Mouse (Mus musculus): Measurements from ENCODE around the gene Vegfb. TPM values are rescaled to one million over a fixed set of nuclear protein-coding genes. Genes with fewer than 3 reads are reported as not detected.

The Vegfb gene
- total RNA-seq, 2 experiments from 2014 or later = 410 to 431 TPM

Other genes with a start within 250 kb of the Vegfb start
- 10 to 100 TPM; 17.2 to 19.0 TPM for gene Rps6ka4, start 147.0 kb downstream of the Vegfb start, total RNA-seq (2021)
- gene Ccdc88b, start 129.4 kb downstream of the Vegfb start, total RNA-seq (2021) = under 1 TPM; 0.55 to 0.73 TPM
- 10 to 100 TPM; 29.2 to 32.6 TPM for gene Trmt112, start 78.0 kb downstream of the Vegfb start, total RNA-seq (2021)
- gene Prdx5, start 77.5 kb downstream of the Vegfb start, total RNA-seq (2021) = 100 to 1,000 TPM; 722 to 748 TPM
- 100 to 1,000 TPM; 146 to 156 TPM for gene Esrra, start 65.8 kb downstream of the Vegfb start, total RNA-seq (2021)
- gene Catsperz, start 62.3 kb downstream of the Vegfb start, total RNA-seq (2021) = not detected
- under 1 TPM; 0.20 to 0.36 TPM for gene Kcnk4, start 53.1 kb downstream of the Vegfb start, total RNA-seq (2021)
- gene Bad, start 45.8 kb downstream of the Vegfb start, total RNA-seq (2021) = 10 to 100 TPM; 24.4 to 27.3 TPM
- 10 to 100 TPM; 35.0 to 38.8 TPM for gene Gpr137, start 45.2 kb downstream of the Vegfb start, total RNA-seq (2021)
- 100 to 1,000 TPM in 1 of 2 experiments, 10 to 100 TPM in 1; 83.5 to 112 TPM for gene Ppp1r14b, start 12.7 kb downstream of the Vegfb start, total RNA-seq (2021)
- gene Plcb3, start 11.2 kb downstream of the Vegfb start, total RNA-seq (2021) = 10 to 100 TPM; 15.6 to 17.7 TPM
- gene Fkbp2, start 7.2 kb downstream of the Vegfb start, total RNA-seq (2021) = 10 to 100 TPM; 16.5 to 22.2 TPM
- gene Dnajc4, start 4.9 kb upstream of the Vegfb start, total RNA-seq (2021) = 10 to 100 TPM; 48.2 to 56.1 TPM
- gene Nudt22, start 8.5 kb upstream of the Vegfb start, total RNA-seq (2021) = 10 to 100 TPM; 26.9 to 27.9 TPM
- 10 to 100 TPM; 23.1 to 24.0 TPM for gene Trpt1, start 8.5 kb upstream of the Vegfb start, total RNA-seq (2021)
- gene Fermt3, start 31.8 kb upstream of the Vegfb start, total RNA-seq (2021) = 1 to 10 TPM; 4.4 to 4.7 TPM
- gene Stip1, start 52.3 kb upstream of the Vegfb start, total RNA-seq (2021) = 100 to 1,000 TPM; 110 to 129 TPM
- gene Macrod1, start 69.2 kb upstream of the Vegfb start, total RNA-seq (2021) = 100 to 1,000 TPM; 240 to 243 TPM
- 1 to 10 TPM; 1.1 to 1.4 TPM for gene Flrt1, start 118.1 kb upstream of the Vegfb start, total RNA-seq (2021)
- gene Otub1, start 218.7 kb upstream of the Vegfb start, total RNA-seq (2021) = 10 to 100 TPM; 74.7 to 82.3 TPM
- gene Cox8a, start 230.0 kb upstream of the Vegfb start, total RNA-seq (2021) = 100 to 1,000 TPM; 407 to 462 TPM

Data from heart, postnatal 25 days (tissue).